Mouse (Mus musculus): ENCODE measurements around the gene Ntrk1.

The Ntrk1 gene

DNA sequence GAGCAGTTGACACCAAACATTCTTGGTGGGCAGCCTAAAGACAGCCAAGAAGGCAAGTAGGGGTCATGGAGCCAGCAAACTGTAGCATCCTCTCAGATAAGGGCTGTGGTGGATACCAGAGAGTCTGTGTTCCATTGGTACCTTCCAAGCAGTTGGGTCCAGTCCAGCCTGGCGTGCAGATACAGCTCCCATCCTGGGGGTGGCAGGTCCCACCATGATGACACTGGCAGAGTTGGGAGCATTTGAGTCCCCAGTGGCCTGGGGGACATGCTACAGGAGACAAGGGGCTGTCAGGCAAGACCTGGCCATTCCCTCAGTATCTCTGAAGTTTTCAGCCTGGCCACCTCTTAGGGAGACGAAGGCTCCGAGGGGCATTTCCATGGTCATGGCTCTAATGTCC lies 42.4 kb downstream of the Ntrk1 start:
- no peak for DNase-seq (ENCODE audit: low spot score in 2 of 2)

DNA sequence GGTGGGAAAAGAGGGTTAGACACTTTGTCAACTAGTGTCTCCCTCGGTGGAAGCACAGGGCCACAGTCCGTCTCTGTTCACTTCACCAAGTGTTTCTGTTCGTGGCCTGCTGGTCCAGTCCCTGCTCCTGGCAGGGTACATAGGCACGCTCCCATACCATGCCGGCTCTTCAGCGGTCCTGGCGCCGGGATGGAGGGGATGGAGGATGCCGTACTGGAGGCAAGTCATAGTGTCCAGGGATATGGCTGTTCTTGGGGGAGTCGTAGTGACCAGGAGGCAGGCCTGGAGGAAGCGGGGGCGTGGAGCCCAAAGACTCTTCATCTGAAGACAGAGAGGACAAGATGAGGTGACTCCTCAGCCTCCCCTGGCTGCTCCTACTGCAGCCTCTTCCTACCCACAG lies 45.0 kb downstream of the Ntrk1 start:
- no peak for DNase-seq (ENCODE audit: low spot score in 2 of 2)

DNA sequence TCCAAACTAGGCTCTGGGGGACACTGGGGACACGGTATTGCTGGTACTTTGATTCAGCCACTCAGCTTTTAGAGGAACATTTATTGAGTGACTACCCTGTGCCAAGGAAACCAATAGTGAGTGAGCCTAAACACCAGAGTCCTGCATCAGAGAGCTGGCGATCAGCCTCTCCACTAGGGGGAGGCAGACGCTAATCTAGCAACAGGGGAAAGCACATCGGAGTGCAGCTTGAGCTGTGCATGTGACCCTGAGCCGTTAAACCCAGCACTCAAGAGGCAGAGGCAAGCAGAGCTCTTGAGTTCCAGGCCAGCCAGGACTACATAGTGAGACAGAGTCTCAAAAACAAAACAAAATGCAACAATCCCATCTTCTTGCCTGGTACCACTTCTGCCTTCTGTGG lies 45.9 kb downstream of the Ntrk1 start:
- no peak for DNase-seq (ENCODE audit: low spot score in 2 of 2)

DNA sequence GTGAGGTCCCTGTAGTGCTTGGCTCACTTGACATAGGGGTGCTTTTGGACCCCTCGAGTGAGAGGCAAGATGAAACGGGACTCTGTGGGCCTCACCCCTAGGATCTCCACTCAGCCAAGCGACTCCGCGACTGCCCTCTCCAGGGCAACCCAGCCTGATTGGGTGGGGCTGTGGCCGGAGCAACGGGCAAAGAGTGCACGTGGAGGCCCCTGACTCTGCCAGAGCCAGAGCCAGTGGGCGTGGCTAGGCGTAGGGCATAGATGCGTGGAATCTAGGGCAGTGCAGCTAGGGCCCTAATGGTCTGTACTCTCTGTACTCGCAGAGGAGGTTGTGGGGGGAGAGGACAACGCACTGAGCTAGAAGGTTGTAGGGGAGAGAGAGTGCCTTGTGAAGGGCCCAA lies 46.5 kb downstream of the Ntrk1 start, which contains the start of gene Lrrc71:
TSS of gene Lrrc71 (minus strand) at position 195 of the 400 bp plus-strand sequence.
- no peak for DNase-seq (ENCODE audit: low spot score in 2 of 2)

DNA sequence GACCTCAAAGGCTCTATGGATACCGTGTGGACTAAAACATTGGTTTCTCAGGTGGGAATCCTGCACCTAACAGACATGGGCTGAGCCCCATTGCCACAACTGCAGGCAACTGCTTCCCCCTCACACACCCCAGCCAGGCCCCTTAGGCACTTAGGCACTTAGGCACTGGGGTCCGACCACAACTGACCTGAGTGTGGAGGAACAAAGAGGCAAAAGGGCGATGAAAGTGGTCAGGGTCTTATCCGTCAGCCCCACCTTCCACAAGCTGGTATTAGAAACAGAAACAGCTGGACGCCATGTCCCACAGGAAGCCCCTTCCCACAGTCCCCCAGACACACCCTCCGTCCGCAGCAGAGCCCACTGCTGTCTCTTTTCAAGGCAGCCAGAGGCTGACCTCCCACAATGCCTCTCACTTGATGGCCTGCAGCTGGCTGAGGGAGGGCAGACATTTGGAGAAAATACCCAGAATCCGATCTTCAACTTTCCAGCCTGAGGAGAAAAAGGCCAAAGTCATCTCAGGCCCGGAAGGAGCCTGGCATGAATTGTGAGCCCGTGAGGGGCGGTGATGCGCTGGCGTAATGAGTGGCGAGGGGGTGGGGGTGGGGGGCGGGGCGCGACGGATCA lies 49.8 kb downstream of the Ntrk1 start:
- no peak for DNase-seq (ENCODE audit: low spot score in 2 of 2)

DNA sequence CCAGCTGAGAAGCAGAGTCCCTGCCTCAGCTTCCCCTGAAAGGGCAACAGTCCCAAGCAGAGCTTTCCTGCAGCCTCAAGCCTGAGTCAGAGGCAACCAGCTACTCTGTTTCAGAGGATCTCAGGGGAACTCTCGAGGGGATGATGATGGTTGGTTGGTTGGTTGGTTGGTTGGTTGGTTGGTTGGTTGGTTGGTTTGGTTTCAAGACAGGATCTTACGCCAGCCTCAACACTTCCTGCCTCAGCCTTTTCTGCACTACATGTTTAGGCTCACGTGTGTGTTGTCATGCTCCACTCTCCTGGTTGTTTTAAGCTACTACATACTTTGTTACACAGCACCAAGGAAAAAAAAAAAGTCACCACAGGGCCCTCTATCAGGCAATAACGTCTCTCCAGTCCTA lies 51.0 kb downstream of the Ntrk1 start:
- DNase-seq (ENCODE audit: low spot score in 2 of 2) = no peak

DNA sequence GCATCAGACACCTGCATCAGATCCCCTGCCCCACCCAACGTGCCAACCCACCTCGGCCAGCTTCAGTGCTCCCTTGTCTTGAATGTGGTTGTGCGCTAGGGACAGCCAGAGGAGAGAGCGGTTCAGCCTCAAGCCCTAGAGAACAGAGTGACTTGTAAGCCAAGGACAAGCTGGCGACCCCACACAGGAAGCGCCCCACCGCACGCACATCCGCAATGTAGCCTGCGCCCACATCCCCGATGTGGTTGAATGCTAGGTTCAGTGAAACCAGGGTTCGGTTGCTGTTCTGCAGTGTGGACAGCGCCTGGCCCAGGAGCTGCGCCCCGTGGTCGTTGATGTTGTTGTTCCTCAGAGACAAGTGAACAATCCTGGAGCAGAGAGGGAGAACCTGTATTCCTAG lies 52.2 kb downstream of the Ntrk1 start:
- DNase-seq (ENCODE audit: low spot score in 2 of 2) = no peak

DNA sequence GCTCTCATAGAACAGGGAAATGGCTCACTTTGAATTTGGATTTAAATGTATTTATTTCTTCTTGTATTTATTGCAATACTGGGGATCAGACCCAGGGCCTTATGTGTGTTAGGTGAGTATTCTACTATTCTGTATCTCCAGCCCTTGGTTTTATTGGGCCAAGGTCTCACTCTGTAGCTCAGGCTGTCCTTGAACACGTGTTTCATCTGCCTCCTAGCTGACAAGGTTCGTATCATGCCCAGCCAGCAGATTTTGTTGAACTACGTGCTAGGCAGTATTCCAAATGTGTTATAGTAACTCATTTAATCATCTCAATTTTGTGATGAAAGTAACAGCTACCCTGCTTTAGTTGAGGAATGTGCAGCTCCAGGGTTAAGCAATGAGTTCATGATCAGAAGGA lies 52.9 kb downstream of the Ntrk1 start:
- DNase-seq (ENCODE audit: low spot score in 2 of 2) = no peak

DNA sequence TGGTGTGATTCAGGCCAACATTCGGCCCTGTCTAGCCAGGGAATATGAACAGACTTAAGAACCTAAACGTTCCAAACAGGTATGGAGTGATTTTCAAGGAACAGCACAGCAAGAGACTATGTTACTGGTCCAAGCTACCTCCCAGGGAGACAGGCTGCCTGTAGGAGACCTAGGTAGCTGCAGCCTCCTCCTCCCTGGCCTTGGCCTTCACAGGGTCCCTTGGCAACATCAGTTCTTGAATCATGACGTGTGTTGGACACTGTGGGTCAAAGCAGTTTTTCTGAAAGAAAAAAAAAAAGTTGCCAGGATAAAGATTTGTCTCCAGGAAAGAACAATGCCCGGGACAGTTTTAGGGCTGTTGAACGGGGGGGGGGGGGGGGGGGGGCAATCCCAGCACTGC lies 56.1 kb downstream of the Ntrk1 start:
- no peak for DNase-seq (ENCODE audit: low spot score in 2 of 2)

DNA sequence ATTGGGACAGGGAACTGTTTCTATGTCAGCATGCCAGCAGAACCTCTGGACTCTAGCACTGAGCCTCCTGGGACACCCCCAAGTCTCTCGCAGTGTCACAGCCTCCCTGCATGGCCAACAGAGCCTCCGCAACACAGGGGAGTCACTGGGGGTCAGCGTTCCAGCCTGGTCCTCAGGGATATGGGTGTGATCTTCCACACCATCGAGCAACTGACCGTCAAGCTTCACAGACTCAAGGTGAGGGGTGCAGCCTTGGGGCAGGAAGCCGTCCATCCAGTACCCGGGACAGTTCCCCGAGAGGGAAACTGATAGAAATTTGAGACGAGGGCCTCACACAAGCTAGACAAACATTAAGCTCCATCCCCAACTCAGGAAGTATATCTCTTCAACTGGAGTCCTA lies 59.6 kb downstream of the Ntrk1 start:
- no peak for DNase-seq (ENCODE audit: low spot score in 2 of 2)

DNA sequence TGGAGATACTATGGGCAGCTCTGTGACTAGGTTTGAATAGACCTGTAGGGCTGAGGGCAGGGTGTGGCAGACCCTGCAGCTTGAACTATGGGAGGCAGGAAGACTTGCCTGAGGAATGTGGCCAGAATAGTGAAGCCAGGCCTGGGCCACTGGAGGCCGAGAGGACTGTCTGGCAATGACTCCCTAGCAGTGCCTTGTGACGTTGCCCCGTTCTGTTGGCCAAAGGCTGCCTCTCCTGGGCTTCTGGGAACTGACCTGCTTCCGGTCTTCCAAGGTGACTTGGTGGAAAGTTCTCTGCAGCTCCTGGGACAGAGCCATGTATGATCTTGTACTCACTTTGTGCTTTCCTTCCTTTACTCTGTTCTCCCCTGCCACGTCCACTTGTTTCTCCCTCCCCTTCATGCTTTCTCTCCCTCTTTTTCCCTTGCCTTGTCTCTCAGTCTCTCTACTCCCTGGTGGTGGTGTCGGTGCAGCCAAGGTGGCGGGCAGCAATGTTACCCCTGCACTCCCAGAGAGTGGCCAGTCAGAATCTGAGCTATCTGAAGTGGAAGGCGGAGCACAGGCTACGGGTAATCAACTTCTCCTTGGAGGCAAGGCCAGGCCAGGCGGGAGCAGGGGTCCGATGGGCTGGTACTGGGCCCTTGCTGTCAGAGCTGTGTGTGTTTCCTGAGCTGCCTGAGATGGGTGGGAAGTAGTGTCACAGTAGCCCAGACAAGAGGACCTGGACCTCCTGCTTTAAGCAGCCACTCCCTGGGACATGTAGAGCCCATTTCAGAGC lies 60.8 kb downstream of the Ntrk1 start:
- DNase-seq (ENCODE audit: low spot score in 2 of 2) = no peak

DNA sequence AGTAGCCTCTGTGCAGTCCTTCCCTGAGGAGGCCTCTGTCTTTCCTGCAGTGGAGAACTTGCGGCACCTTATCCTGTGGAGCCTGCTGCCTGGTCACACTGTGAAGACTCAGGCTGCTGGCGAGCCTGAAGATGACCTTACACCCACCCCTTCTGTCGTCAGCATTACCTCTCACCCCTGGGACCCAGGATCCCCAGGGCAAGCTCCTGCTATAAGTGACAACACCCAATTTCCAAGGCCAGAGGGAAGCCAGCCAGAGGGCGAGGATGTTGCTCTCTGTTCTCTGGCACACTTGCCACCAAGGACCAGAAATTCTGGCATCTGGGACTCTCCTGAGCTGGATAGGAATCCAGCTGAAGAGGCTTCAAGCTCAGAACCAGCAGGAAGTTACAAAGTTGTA lies 61.9 kb downstream of the Ntrk1 start:
- no peak for DNase-seq (ENCODE audit: low spot score in 2 of 2)

DNA sequence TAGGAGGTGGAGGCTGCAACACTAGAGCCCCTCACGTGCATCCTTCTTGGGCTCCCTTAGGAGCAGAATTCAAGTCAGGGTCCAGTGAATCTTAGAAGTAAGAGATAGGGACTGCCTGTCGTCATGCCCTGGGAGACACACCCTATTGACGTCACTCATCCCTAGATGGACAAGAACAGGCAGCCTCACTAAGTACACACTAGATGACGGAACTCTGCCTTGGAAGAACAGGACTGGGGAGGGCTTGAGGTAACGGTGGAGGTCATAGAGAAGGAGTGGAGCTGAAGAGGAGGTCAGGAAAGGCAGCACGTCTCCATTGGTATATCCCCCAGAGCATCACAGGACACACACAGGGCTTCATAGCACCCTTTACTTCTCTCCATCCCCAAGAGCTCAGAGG lies 66.3 kb downstream of the Ntrk1 start:
- DNase-seq (ENCODE audit: low spot score in 2 of 2) = no peak

Measured in frontal cortex, postnatal 10 days (tissue).